Mouse (Mus musculus): ENCODE measurements at regions not wholly inside any gene's neighbourhood (a gene's known extent, or its start where the extent isn't known, plus 50 kb on each side); places are given as distances from the start of the nearest gene placed in this dataset.

DNA sequence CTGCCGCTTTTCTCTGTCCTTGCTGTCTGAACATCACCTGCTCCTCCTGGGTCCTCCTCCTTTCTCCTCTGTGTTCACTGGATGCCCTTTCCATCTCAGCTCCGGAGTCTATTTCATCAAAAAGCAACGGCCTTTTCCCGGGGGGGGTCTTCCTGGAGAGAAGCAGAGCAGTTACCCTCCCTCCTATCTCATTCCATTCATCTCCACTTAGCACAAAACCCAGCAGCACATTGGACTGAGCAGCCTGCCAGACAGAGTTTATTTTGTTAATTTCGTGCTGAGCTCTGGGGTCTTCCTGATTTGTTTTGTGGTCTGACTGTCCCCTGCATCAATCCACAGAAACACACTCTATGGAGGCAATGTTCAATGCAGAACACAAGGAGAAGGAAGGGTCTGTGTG lies 66.9 kb downstream of the Rpusd4 start:
- TF ChIP-seq HCFC1 (IDR thresholded peaks at IDR 0.05; ENCODE audit: borderline replicate concordance, insufficient read depth, low read length) = no peak
- TF ChIP-seq ZNF384 (IDR thresholded peaks at IDR 0.05; ENCODE audit: low read depth, low read length) = no peak
- no peak for TF ChIP-seq ZC3H11A (IDR thresholded peaks at IDR 0.05; ENCODE audit: borderline replicate concordance, low read depth, low read length)
- TF ChIP-seq MAFK (IDR thresholded peaks at IDR 0.05; ENCODE audit: insufficient read depth, low read depth, low read length) = no peak
- TF ChIP-seq CHD2 (IDR thresholded peaks at IDR 0.05; ENCODE audit: low read depth, low read length) = no peak

Data from ES-E14 (cell line).